Mouse (Mus musculus) neural tube, embryonic 11.5 days (tissue): ENCODE data around the gene Mapk10. TPM values are rescaled to one million over a fixed set of nuclear protein-coding genes. Genes with fewer than 3 reads are reported as not detected.

Source experiments
- ATAC-seq: fragments of 200-750 bp; cut with Nextera tagmentation; 2 replicates; pipeline ENCODE4 v1.8.0; 2017; ENCODE audit warnings: moderate number of reproducible peaks, mild to moderate bottlenecking, moderate TSS enrichment, moderate library complexity; ENCODE audit not compliant: insufficient read depth, low FRiP score, low TSS enrichment
- DNase-seq: peaks from one replicate; pipeline ENCODE4 v3.0.0-alpha.2; 2015; ENCODE audit warnings: low spot score
- H3K27ac ChIP-seq: fragments of 300-500 bp; sonication (generic); 2 replicates; pipeline ENCODE4 v1.5.1; 2014; ENCODE audit warnings: low read depth, mild to moderate bottlenecking, low read length
- H3K27me3 ChIP-seq: fragments of 300-500 bp; sonication (generic); 2 replicates; pipeline ENCODE4 v1.6.1; 2014; ENCODE audit warnings: mild to moderate bottlenecking, low read length, mixed read lengths; ENCODE audit not compliant: control insufficient read depth, insufficient read depth
- H3K36me3 ChIP-seq: fragments of 300-500 bp; sonication (generic); 2 replicates; pipeline ENCODE4 v1.6.1; 2014; ENCODE audit warnings: mild to moderate bottlenecking, low read length, moderate library complexity, mixed read lengths; ENCODE audit not compliant: control insufficient read depth, insufficient read depth
- H3K4me1 ChIP-seq: fragments of 300-500 bp; sonication (generic); 2 replicates; pipeline ENCODE4 v1.6.1; 2014; ENCODE audit warnings: low read length, mixed read lengths; ENCODE audit not compliant: control insufficient read depth, insufficient read depth
- H3K4me2 ChIP-seq: fragments of 300-500 bp; sonication (generic); 2 replicates; pipeline ENCODE4 v1.6.1; 2014; ENCODE audit warnings: low read depth, mild to moderate bottlenecking, moderate library complexity
- H3K4me3 ChIP-seq: fragments of 300-500 bp; sonication (generic); 2 replicates; pipeline ENCODE4 v1.5.1; 2014; ENCODE audit warnings: low read depth, low read length
- H3K9ac ChIP-seq: fragments of 300-500 bp; sonication (generic); 2 replicates; pipeline ENCODE4 v1.6.1; 2014; ENCODE audit warnings: mild to moderate bottlenecking, low read length
- H3K9me3 ChIP-seq: fragments of 300-500 bp; sonication (generic); 2 replicates; pipeline ENCODE4 v1.6.1; 2016; ENCODE audit warnings: low read length; ENCODE audit not compliant: control insufficient read depth
- WGBS: fragments of 180-500 bp; shearing (Covaris S2); extraction: QIAGEN DNeasy Blood & Tissue Kit; methylation state at CpG from one replicate; pipeline ENCODE4 v1.1.7; 2014; 5-methylcytosine and 5-hydroxymethylcytosine counted together
- polyA plus RNA-seq: library from polyadenylated mRNA; unstranded; fragments of >200 nt; fragmentation: Nextera tagmentation; extraction: Ambion mirVana; gene quantifications from 2 replicates; pipeline ENCODE4 v1.2.1, GENCODE M21; 2014

The Mapk10 gene
- polyA plus RNA-seq, 1 experiment from 2014 or later = 46.3 TPM

DNA sequence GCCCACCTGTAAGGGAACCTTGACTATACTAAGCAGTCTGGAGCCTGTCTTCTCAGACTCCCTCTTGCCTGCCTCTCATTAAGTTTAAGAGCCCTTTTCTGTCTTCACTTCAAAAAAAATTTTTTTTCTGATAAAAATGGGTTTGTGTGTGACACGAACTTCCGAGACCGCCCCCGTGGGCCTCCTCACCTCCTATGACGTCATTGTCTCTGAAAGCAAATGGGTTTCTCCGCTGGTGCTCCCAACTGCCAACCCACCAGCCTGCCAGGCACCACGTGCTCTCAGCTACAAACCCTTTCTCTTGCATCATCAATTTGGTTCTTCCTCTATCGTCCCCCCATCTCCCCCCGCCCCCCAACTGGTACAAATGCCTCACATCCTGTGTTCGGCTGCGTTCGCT lies 307.1 kb downstream of the Mapk10 start:
- 83% methylated on average over 12 of the region's 12 CpGs for WGBS
- DNase-seq (no peak), ATAC-seq (no peak)
- no peak overlapping the region for H3K27ac ChIP-seq
- H3K4me2 ChIP-seq = no peak overlapping the region
- no peaks in the 10 kb centered on the region for H3K27me3 ChIP-seq
- H3K9ac ChIP-seq = no peak overlapping the region
- H3K4me3 ChIP-seq = no peak overlapping the region
- H3K4me1 ChIP-seq = no peaks in the 10 kb centered on the region
- H3K36me3 ChIP-seq = no peaks in the 10 kb centered on the region
- no peaks in the 10 kb centered on the region for H3K9me3 ChIP-seq

DNA sequence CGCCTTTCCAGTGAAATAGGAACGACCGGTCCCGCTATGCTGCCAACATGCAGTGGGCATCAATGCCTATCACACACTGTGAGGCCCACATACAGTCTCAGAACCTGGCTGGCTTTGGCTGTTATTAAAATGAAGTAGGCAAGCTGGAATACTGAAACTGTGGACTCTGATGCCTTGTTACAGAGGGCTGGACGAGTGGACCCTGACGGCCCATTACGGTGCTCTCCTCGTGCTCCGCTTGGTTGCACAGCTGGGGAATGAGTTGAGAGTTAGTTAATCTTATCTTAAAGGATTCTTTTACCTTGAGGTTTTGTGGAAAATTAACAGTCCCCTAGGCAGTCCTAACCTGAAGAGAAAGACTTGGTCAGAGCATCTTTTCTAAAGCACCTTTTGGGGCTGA lies 307.6 kb downstream of the Mapk10 start:
- Histone ChIP-seq H3K36me3 (no peaks in the 10 kb centered on the region), H3K9ac (no peak overlapping the region), H3K4me1 (no peaks in the 10 kb centered on the region), H3K27ac (no peak overlapping the region), H3K9me3 (no peaks in the 10 kb centered on the region), H3K4me3 (no peak overlapping the region), H3K27me3 (no peaks in the 10 kb centered on the region), H3K4me2 (no peak overlapping the region)
- WGBS = 88% methylated on average over 9 of the region's 9 CpGs
- ATAC-seq = no peak
- no peak for DNase-seq

DNA sequence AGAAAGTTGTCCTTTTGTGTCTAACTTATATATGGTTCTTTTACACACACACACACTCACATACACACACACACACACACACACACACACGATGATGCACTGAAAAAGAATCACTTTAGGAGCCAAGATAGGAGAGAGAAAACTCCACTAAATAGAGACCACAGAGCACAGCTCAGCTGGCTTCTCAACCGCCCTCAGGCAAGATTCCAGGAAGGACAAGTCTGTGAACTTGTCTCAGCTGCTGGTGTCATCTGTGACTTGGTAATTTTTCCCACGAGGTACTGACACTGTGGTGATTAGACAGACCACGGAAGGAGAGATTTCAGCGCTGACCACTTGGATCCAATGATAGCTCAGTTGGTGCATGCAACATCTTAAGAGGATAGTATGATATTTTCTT lies 310.0 kb downstream of the Mapk10 start:
- Histone ChIP-seq H3K4me1 (no peaks in the 10 kb centered on the region), H3K9ac (no peak overlapping the region), H3K27me3 (no peaks in the 10 kb centered on the region), H3K4me3 (no peak overlapping the region), H3K9me3 (no peaks in the 10 kb centered on the region), H3K4me2 (no peak overlapping the region), H3K27ac (no peak overlapping the region), H3K36me3 (no peaks in the 10 kb centered on the region)
- no peak for DNase-seq
- no peak for ATAC-seq
- 79% methylated on average over 5 of the region's 5 CpGs for WGBS

DNA sequence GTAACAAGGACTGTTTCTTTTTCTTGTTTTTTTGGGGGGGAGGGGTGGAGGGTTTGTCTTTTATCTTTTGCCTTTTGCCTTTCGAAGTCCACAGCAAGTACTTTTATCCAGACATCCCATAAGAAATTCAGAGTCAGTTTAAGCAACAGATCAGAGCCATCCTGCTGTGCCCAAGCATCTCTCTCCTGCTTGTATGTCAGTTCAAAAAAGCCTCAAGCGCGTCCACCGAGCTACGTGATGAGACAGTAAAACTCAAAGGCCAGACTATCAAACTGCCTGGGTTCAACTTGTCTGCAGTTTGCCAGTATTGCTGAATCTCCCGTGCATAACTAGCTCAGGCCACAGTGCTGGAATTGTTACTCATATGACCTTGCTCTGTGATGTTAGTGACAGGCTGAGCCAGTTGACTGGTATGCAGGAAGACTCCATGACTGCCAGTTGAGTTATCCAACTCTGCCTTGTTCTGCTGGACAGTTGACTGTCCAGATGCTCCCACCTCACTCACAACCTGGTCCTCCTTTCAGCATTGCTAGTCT lies 311.4 kb downstream of the Mapk10 start:
- 69% methylated on average over 6 of the region's 6 CpGs for WGBS
- ATAC-seq = no peak

DNA sequence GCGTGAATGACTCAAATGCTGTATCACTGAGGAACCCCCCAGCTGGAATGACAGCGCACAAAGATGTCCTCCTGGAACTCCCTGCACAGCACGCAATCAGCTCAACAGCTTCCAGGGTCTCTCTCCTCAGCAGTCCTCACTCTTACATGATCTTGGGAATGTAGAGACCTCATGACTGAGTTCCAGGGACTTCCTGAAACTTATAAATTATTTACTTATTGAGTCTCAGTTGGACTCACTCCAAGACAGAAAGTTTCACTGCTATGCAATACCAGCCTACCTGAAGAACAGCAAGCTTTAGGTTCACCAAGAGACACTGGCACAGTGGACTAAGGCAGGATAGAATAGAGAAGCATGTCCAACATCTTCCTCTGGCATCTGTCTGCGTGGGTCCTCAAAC lies 312.8 kb downstream of the Mapk10 start:
- no peaks in the 10 kb centered on the region for H3K27me3 ChIP-seq
- H3K9me3 ChIP-seq = no peaks in the 10 kb centered on the region
- no peak overlapping the region for H3K4me2 ChIP-seq
- DNase-seq (no peak), ATAC-seq (no peak)
- no peaks in the 10 kb centered on the region for H3K4me1 ChIP-seq
- WGBS = 95% methylated on average over 4 of the region's 4 CpGs
- no peaks in the 10 kb centered on the region for H3K36me3 ChIP-seq
- H3K9ac ChIP-seq = no peak overlapping the region
- H3K4me3 ChIP-seq = no peak overlapping the region
- H3K27ac ChIP-seq = no peak overlapping the region

More for the DNA sequence above, 311.4 kb downstream of the Mapk10 start:
- no peak for DNase-seq
- H3K4me2 ChIP-seq = no peak overlapping the region
- H3K36me3 ChIP-seq = no peaks in the 10 kb centered on the region
- no peaks in the 10 kb centered on the region for H3K9me3 ChIP-seq
- H3K4me3 ChIP-seq = no peak overlapping the region
- no peak overlapping the region for H3K9ac ChIP-seq
- no peaks in the 10 kb centered on the region for H3K4me1 ChIP-seq
- no peaks in the 10 kb centered on the region for H3K27me3 ChIP-seq
- no peak overlapping the region for H3K27ac ChIP-seq

DNA sequence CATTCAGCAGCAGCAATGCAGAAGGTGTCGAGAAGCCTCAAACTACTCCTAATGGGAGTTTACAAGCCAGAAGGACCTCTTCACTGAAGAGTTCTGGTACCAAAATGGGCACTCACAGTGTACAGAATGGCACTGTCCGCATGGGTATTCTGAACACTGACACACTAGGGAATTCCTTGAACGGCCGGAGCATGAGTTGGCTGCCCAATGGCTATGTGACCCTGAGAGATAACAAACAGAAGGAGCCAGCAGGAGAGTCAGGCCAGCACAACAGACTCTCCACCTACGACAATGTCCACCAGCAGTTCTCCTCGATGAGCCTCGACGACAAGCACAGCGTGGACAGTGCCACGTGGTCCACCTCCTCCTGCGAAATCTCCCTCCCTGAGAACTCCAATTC lies 318.9 kb downstream of the Mapk10 start:
- Histone ChIP-seq H3K27ac (no peak overlapping the region), H3K4me1 (no peaks in the 10 kb centered on the region), H3K27me3 (no peaks in the 10 kb centered on the region), H3K36me3 (no peaks in the 10 kb centered on the region), H3K4me2 (no peak overlapping the region), H3K4me3 (no peak overlapping the region), H3K9me3 (no peaks in the 10 kb centered on the region), H3K9ac (no peak overlapping the region)
- 94% methylated on average over 11 of the region's 11 CpGs for WGBS
- ATAC-seq = no peak
- DNase-seq = no peak

DNA sequence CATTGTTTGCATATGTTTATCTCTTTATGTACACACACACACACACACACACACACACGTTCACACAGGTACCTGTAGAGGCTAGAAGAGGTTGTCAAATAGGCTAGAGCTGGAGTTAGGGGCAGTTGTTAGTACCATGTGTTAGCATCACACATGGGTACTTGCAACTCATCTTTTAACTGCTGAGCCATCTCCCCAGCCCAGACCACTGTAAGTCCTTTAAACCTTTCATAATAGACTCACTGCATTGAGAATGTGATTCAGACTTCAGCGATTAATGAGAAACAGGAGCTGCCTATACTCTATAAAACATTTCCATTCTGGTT lies 322.0 kb downstream of the Mapk10 start:
- Histone ChIP-seq H3K27ac (no peak overlapping the region), H3K36me3 (no peaks in the 10 kb centered on the region), H3K9ac (no peak overlapping the region), H3K4me2 (no peak overlapping the region), H3K9me3 (no peaks in the 10 kb centered on the region), H3K4me3 (no peak overlapping the region), H3K27me3 (no peaks in the 10 kb centered on the region), H3K4me1 (no peaks in the 10 kb centered on the region)
- no peak for ATAC-seq
- WGBS = 84% methylated on average over 2 of the region's 2 CpGs
- no peak for DNase-seq

DNA sequence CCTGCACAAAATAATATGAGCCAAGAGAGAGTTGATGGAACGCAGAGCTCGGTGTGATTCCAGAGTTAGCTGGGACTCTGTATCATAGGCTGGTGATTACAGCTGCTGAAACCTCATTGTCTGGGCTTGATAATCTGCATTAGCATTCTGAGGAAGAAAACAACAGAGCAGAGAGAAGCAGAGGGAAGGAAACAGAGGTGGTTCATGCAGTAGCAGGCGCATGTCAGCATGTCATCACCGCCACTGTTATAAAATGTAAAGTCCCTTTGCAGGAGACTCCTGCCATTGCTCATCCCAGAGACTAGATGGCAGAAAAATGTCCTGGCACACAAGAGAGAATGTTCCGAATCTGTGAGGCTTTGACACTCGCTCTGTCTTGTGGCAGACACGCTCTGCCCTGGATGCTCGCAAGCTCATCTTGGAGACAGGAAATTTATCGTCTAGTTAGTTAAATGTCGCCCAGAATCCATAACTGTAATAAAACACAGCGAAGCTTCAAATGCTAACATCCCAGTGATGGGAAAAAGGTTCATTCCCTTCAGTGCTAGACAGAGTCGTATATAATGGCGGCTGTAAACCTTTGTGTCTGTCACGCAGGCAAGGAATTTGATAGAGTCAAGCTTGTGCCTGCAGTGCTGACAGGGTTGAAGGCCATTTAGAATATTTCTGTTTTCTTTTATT lies 322.5 kb downstream of the Mapk10 start:
- H3K27ac ChIP-seq = no peak overlapping the region
- H3K27me3 ChIP-seq = no peaks in the 10 kb centered on the region
- ATAC-seq (no peak), DNase-seq (no peak)
- no peaks in the 10 kb centered on the region for H3K36me3 ChIP-seq
- no peaks in the 10 kb centered on the region for H3K4me1 ChIP-seq
- WGBS = 76% methylated on average over 14 of the region's 14 CpGs
- no peak overlapping the region for H3K4me2 ChIP-seq
- no peak overlapping the region for H3K4me3 ChIP-seq
- H3K9ac ChIP-seq = no peak overlapping the region
- no peaks in the 10 kb centered on the region for H3K9me3 ChIP-seq

DNA sequence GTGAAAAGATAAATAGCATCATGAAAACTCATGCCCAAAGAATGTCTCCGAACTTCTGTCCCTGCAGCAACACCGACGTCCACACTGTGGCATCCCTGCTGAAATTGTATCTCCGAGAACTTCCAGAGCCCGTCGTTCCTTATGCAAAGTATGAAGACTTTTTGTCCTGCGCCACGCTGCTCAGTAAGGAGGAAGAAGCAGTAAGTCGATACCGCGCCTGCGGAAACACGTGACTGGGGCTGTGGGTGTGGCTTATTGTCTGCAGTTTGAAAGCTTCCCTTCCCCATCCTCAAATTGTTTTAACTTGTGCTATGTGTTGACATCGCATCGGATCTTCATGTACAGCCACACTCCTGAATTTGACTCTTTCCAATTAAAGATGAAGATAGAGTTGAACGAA lies 335.5 kb downstream of the Mapk10 start:
- H3K4me3 ChIP-seq = no peak overlapping the region
- no peak for DNase-seq
- H3K4me2 ChIP-seq = no peak overlapping the region
- 74% methylated on average over 16 of the region's 16 CpGs for WGBS
- H3K36me3 ChIP-seq = no peaks in the 10 kb centered on the region
- H3K27ac ChIP-seq = no peak overlapping the region
- ATAC-seq = no peak
- H3K9ac ChIP-seq = no peak overlapping the region
- no peaks in the 10 kb centered on the region for H3K4me1 ChIP-seq
- H3K9me3 ChIP-seq = no peaks in the 10 kb centered on the region
- H3K27me3 ChIP-seq = no peaks in the 10 kb centered on the region
